28 mouse cellular contexts compared by ENCODE assay signal in the genomic region with DNA sequence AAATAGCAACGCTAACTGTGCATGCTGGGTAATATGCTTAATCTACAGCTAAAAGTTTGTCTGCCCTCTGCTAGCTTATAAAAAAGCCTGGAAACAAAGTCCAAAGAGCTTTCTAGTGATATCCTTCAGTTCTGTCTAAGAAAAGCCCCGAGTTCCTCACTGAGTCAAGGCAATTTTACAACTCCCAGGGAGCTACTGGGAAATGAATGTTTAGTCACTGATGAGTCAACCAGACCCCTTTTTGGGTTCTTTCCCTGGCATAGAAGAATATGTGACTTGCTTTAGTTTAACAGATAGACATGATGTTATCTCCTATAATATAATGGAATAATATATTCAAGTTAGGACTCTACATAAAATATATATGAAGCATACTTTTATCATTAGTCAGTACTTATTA.
A peak's percentile ranks its signal among the peaks of the same experiment; 100 is the strongest.
DNase-seq lines count a peak whose midpoint lies in the region; ATAC-seq and TF ChIP-seq lines count a peak whose summit lies in the region.
"Had no signal": no experiment of that assay in that cellular context is flagged by ENCODE, and none has a peak within 500 bp of the region (broad histone marks: within the 10 kb centered on the region; RNA-seq: fewer than 3 reads in every experiment).

No protein-coding gene starts in this region.

- ATAC-seq in liver, embryonic 11.5 days (replicated peaks; ENCODE audit: low FRiP score): no peak
- no peak for ATAC-seq in liver, embryonic 12.5 days
- ATAC-seq: activated CD4-positive, CD25-positive, alpha-beta regulatory T cell, adult 4 months; CD4-positive, CD25-positive, alpha-beta regulatory T cell, adult 4 months; forebrain, embryonic 15.5 days; hindbrain, embryonic 16.5 days; intestine, embryonic 15.5 days had no signal

- TF ChIP-seq POLR2A in myocyte (IDR thresholded peaks at IDR 0.05; ENCODE audit: insufficient read length, low read depth): no peak

- H3K4me2 ChIP-seq in liver, embryonic 11.5 days: no peak overlapping the region
- no peak overlapping the region for H3K4me2 ChIP-seq in liver, embryonic 12.5 days
- peak overlapping the region; percentile 22 for H3K4me2 ChIP-seq in myocyte (ENCODE audit: low read depth)
- H3K4me2 ChIP-seq: embryonic facial prominence, embryonic 12.5 days; embryonic facial prominence, embryonic 15.5 days; forebrain, embryonic 15.5 days; heart, embryonic 12.5 days; heart, embryonic 15.5 days; hindbrain, embryonic 13.5 days; intestine, embryonic 15.5 days had no signal

- H3K79me2 ChIP-seq in C2C12 (ENCODE audit: control insufficient read depth, insufficient read depth) (no peaks in the 10 kb centered on the region), myocyte (ENCODE audit: control insufficient read depth, insufficient read depth) (no peaks in the 10 kb centered on the region)

- no peaks in the 10 kb centered on the region for H3K27me3 ChIP-seq in liver, embryonic 11.5 days (replicated peaks; ENCODE audit: control insufficient read depth, insufficient read depth, low read length)
- peaks cover 4% of the 10 kb centered on the region; the same call in 1 of the 2 replicates for H3K27me3 ChIP-seq in liver, embryonic 12.5 days (replicated peaks)
- H3K27me3 ChIP-seq in C2C12 (ENCODE audit: control insufficient read depth, insufficient read depth, insufficient read length) (no peaks in the 10 kb centered on the region), myocyte (ENCODE audit: control insufficient read depth, insufficient read depth, insufficient read length) (no peaks in the 10 kb centered on the region)
- H3K27me3 ChIP-seq: embryonic facial prominence, embryonic 12.5 days; embryonic facial prominence, embryonic 15.5 days; forebrain, embryonic 15.5 days; heart, embryonic 12.5 days; heart, embryonic 15.5 days; hindbrain, embryonic 13.5 days; intestine, embryonic 15.5 days had no signal

- no peak overlapping the region for H3K27ac ChIP-seq in liver, embryonic 11.5 days (ENCODE audit: low read depth, low read length)
- H3K27ac ChIP-seq in liver, embryonic 12.5 days: no peak overlapping the region
- H3K27ac ChIP-seq: embryonic facial prominence, embryonic 12.5 days; embryonic facial prominence, embryonic 15.5 days; forebrain, embryonic 15.5 days; gastrocnemius, adult 2 months; heart, embryonic 15.5 days; hindbrain, embryonic 10.5 days; hindbrain, embryonic 13.5 days; intestine, embryonic 15.5 days had no signal

- no peaks in the 10 kb centered on the region for H3K79me3 ChIP-seq in C2C12 (ENCODE audit: low read depth)

- no peak overlapping the region for H3K4me3 ChIP-seq in liver, embryonic 11.5 days (ENCODE audit: low read depth, low read length)
- H3K4me3 ChIP-seq in liver, embryonic 12.5 days: no peak overlapping the region
- H3K4me3 ChIP-seq in C2C12 (ENCODE audit: insufficient read depth, poor library complexity, severe bottlenecking) (no peak overlapping the region), myocyte (no peak overlapping the region)
- H3K4me3 ChIP-seq: embryonic facial prominence, embryonic 12.5 days; embryonic facial prominence, embryonic 15.5 days; forebrain, embryonic 15.5 days; gastrocnemius, adult 2 months; heart, embryonic 12.5 days; heart, embryonic 15.5 days; hindbrain, embryonic 10.5 days; hindbrain, embryonic 13.5 days; intestine, embryonic 15.5 days had no signal

- no peak for TF ChIP-seq CTCF in C2C12 (IDR thresholded peaks at IDR 0.05; ENCODE audit: control insufficient read depth, insufficient read depth, insufficient read length)

- no peaks in the 10 kb centered on the region for H3K9me3 ChIP-seq in liver, embryonic 11.5 days (ENCODE audit: control insufficient read depth, low read length)
- H3K9me3 ChIP-seq in liver, embryonic 12.5 days (replicated peaks): no peaks in the 10 kb centered on the region
- H3K9me3 ChIP-seq: embryonic facial prominence, embryonic 12.5 days; embryonic facial prominence, embryonic 15.5 days; forebrain, embryonic 15.5 days; heart, embryonic 12.5 days; heart, embryonic 15.5 days; hindbrain, embryonic 10.5 days; hindbrain, embryonic 13.5 days; intestine, embryonic 15.5 days had no signal

- no peak overlapping the region for H3K9ac ChIP-seq in liver, embryonic 11.5 days (ENCODE audit: low read depth, low read length)
- no peak overlapping the region for H3K9ac ChIP-seq in liver, embryonic 12.5 days
- H3K9ac ChIP-seq: embryonic facial prominence, embryonic 12.5 days; embryonic facial prominence, embryonic 15.5 days; forebrain, embryonic 15.5 days; heart, embryonic 12.5 days; heart, embryonic 15.5 days; hindbrain, embryonic 13.5 days; intestine, embryonic 15.5 days had no signal

- H3K4me1 ChIP-seq in liver, embryonic 11.5 days (replicated peaks; ENCODE audit: control insufficient read depth, insufficient read depth, low read length): 0 out of 2 replicates have a peak, but pooled peaks cover 3% of the 10 kb centered on the region
- peaks cover 6% of the 10 kb centered on the region; the same call in 1 of the 2 replicates for H3K4me1 ChIP-seq in liver, embryonic 12.5 days
- H3K4me1 ChIP-seq: embryonic facial prominence, embryonic 15.5 days; forebrain, embryonic 15.5 days; heart, embryonic 15.5 days had no signal

- peak; percentile 9 for DNase-seq in liver, embryonic 11.5 days (ENCODE audit: low spot score)
- DNase-seq in gastrocnemius, adult 8-10 months (ENCODE audit: low spot score in 2 of 2): no peak
- DNase-seq in ovary, postnatal 10 days (ENCODE audit: low spot score): no peak
- DNase-seq: adrenal gland, adult 8-10 months; adrenal gland, postnatal 25 days; B cell, adult 2 months; cerebellum, adult 18-20 months; cerebellum, adult 9-10 months; cerebellum, postnatal 14 days; gastrocnemius, adult 2 months; gastrocnemius, postnatal 25 days; heart, adult 18-20 months; heart, postnatal 10 days; heart, postnatal 36 days had no signal

- H3K36me3 ChIP-seq in liver, embryonic 11.5 days (ENCODE audit: control insufficient read depth, insufficient read depth, low read length): no peaks in the 10 kb centered on the region
- no peaks in the 10 kb centered on the region for H3K36me3 ChIP-seq in liver, embryonic 12.5 days
- H3K36me3 ChIP-seq in C2C12 (ENCODE audit: control insufficient read depth, insufficient read depth): no peaks in the 10 kb centered on the region
- no peaks in the 10 kb centered on the region for H3K36me3 ChIP-seq in myocyte (ENCODE audit: control insufficient read depth, insufficient read depth)
- H3K36me3 ChIP-seq: embryonic facial prominence, embryonic 12.5 days; embryonic facial prominence, embryonic 15.5 days; forebrain, embryonic 15.5 days; heart, embryonic 12.5 days; heart, embryonic 15.5 days; hindbrain, embryonic 10.5 days; hindbrain, embryonic 13.5 days; intestine, embryonic 15.5 days had no signal

- no peak overlapping the region for H3ac ChIP-seq in C2C12 (ENCODE audit: control insufficient read depth, insufficient read length, low read depth)
- no peak overlapping the region for H3ac ChIP-seq in myocyte (ENCODE audit: control insufficient read depth, insufficient read length)

- 74% methylated on average over 2 of the region's 2 CpGs for WGBS in liver, embryonic 11.5 days
- 63% methylated on average over 2 of the region's 2 CpGs for WGBS in liver, embryonic 12.5 days (ENCODE audit: insufficient replicate concordance)

TF ChIP-seq in C2C12, 6 proteins besides CTCF, POLR2A, EP300 and RAD21:
- TF ChIP-seq USF1 (IDR thresholded peaks at IDR 0.05; ENCODE audit: low read depth) (no peak), CEBPB (IDR thresholded peaks at IDR 0.05; ENCODE audit: low read depth) (no peak), MYOD1 (IDR thresholded peaks at IDR 0.05; ENCODE audit: control insufficient read depth, insufficient read length, low read depth) (no peak), FOSL1 (IDR thresholded peaks at IDR 0.05; ENCODE audit: insufficient read depth, low read length, poor library complexity, severe bottlenecking) (peak; percentile 36), MAX (IDR thresholded peaks at IDR 0.05) (no peak), MYOG (IDR thresholded peaks at IDR 0.05; ENCODE audit: control insufficient read depth, extremely low read depth, insufficient read length) (no peak)

TF ChIP-seq in myocyte, 11 proteins besides CTCF, POLR2A, EP300 and RAD21:
- TF ChIP-seq MYOG (IDR thresholded peaks at IDR 0.05; ENCODE audit: control insufficient read depth in 1 of 3, insufficient read depth in 1 of 3, insufficient read length in 2 of 3, low read depth in 2 of 3) (no peak), E2F4 (IDR thresholded peaks at IDR 0.05; ENCODE audit: insufficient read depth) (no peak), SRF (IDR thresholded peaks at IDR 0.05; ENCODE audit: control insufficient read depth, insufficient read length, low read depth) (no peak), CEBPB (IDR thresholded peaks at IDR 0.05; ENCODE audit: insufficient read depth, poor library complexity, severe bottlenecking) (no peak), TCF12 (IDR thresholded peaks at IDR 0.05; ENCODE audit: insufficient read depth, poor library complexity, severe bottlenecking) (no peak), USF1 (IDR thresholded peaks at IDR 0.05; ENCODE audit: low read depth) (no peak), TCF3 (IDR thresholded peaks at IDR 0.05; ENCODE audit: insufficient read length, low read depth) (no peak), MAX (IDR thresholded peaks at IDR 0.05; ENCODE audit: low read depth) (no peak)
